Mouse (Mus musculus) layer of hippocampus, adult 6 months (tissue): Measurements from ENCODE around the gene Tada2b. TPM values are rescaled to one million over a fixed set of nuclear protein-coding genes. Genes with fewer than 3 reads are reported as not detected.

Experiments used
- long read RNA-seq, 2 experiments: library from polyadenylated mRNA; unstranded; transcript quantifications; one replicate each; pipeline ENCODE4 v2.0.0; 2019 to 2020
- polyA plus RNA-seq: library from polyadenylated mRNA; unstranded; fragments of <200 nt; fragmentation: Nextera tagmentation; gene quantifications from 2 replicates; pipeline ENCODE4 v1.2.3, GENCODE M21; 2021

Tada2b gene
- polyA plus RNA-seq: 2.9 and 3.4 TPM in 2 replicates
- long read RNA-seq, experiment 1, partial matches to known transcripts: 12 of 13 reads
- long read RNA-seq, experiment 1, other reads (novel, unspliced or antisense): 0 of 13 reads
- long read RNA-seq, experiment 2, transcript Tada2b-201 (2 exons, 3,791 nt): major isoform, 7 of 24 reads
- long read RNA-seq, experiment 2, partial matches to known transcripts: 17 of 24 reads
- long read RNA-seq, experiment 2, other reads (novel, unspliced or antisense): 0 of 24 reads

GRCm38 (mm10) chr5:36484171-36484990, at the start of gene Tada2b, which contains the start of gene Ccdc96:
Tada2b (minus strand) TSS chr5:36484285.
Ccdc96 (plus strand) TSS chr5:36484588.

GRCm38 (mm10) chr5:36464709-36465661, 19.1 kb downstream of the Tada2b start, which contains the start of gene Grpel1:
Grpel1 (plus strand) TSS chr5:36464998.

Other genes starting within 250 kb of the Tada2b start
- 9.7 and 11.2 TPM in 2 replicates for gene Sorcs2, start 86.1 kb downstream of the Tada2b start, polyA plus RNA-seq
- 51.1 and 54.2 TPM in 2 replicates for gene Grpel1, start 19.3 kb downstream of the Tada2b start, polyA plus RNA-seq
- 0.82 and 0.85 TPM in 2 replicates for gene Ccdc96, start 303 bp upstream of the Tada2b start, polyA plus RNA-seq
- 19.5 and 20.5 TPM in 2 replicates for gene Tbc1d14, start 109.0 kb upstream of the Tada2b start, polyA plus RNA-seq
- gene D5Ertd579e, start 211.7 kb upstream of the Tada2b start, polyA plus RNA-seq: 10.2 and 12.3 TPM in 2 replicates